Mouse (Mus musculus) heart, postnatal 0 days (tissue): ENCODE data around the gene Epb41l4b.

Source experiments
- CTCF ChIP-seq: IDR thresholded peaks from 2 replicates; pipeline ENCODE4 v1.5.1; 2016; ENCODE audit warnings: antibody characterized with exemption, control low read depth, low read depth
- EP300 ChIP-seq: IDR thresholded peaks from 2 replicates; pipeline ENCODE4 v1.6.1; 2016; ENCODE audit warnings: antibody characterized with exemption, low read depth

DNA sequence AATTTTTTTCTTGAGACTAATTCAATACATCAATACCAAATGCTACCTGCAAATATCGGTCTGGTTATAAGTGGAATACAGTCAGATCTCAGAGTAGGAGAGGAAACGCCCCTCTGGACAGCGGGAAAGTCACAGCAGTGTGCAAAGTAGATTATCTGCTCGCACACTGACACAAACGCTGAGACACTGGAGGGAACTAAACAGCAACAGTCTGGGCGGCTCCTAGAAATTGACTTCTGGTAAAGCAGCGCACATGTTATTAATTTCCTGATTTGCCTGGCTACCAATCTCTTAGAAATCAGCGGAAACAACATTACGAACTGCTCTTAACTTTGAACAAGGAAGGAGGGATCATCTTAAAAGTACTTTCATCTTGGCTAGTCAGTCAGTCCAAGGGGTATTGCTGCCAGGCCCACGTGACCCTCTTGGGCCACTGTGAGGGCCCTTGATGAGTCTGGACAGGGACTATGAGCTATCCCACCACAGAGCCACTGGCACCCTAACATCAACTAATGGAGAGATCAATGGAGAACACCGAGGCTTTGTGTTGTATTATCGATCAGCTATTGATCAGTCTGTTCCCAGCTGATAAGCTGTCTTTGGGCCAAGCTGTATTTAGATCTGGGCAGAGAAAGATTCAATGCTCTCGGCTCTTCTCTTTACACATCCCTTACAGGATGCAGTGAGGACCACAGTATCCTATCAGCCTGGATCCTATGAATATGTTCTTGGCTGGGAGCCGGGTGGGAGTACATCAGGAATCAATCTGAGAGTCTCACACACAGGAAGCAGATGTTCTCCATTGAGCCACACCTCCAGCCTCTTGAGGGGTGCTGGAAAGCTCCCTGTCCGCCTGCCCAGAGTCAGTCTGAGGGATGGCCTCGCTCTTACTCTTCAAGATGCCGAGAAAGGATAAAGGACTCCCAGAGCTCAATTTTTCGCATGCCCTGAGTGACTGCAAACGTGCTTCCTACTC lies 28.3 kb downstream of the Epb41l4b start:
- no peak for TF ChIP-seq CTCF
- TF ChIP-seq EP300, result no peak
